Mouse (Mus musculus): Measurements from ENCODE around the gene Tank.

Gene Tank

DNA sequence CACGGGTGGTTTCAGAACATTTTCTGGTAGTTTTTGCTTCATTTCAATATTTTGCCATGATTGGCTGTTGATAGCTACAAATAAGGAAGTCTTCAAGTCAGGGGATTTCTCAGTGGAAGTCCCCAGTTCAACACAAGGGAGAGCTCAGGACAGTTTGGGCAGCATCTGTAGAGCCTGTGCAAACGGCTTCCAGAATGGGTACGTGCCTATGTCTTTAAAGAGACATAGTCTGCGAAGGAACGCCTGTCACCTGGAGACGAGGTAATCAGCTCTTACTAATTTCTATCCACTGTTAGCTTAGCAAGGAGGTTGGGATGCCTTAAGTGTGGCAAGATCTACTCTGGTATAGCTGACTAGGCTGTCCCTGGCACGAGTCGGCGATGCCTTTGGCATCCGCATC lies at the start of gene Tank:
TSS of gene Tank (plus strand) at position 153 of the 400 bp plus-strand sequence.
- CTCF ChIA-PET: interaction anchor here (0.7 kb wide), 1 partner anchor 692 kb away, joined by 18 read pairs; no protein-coding TSS in a partner anchor

DNA sequence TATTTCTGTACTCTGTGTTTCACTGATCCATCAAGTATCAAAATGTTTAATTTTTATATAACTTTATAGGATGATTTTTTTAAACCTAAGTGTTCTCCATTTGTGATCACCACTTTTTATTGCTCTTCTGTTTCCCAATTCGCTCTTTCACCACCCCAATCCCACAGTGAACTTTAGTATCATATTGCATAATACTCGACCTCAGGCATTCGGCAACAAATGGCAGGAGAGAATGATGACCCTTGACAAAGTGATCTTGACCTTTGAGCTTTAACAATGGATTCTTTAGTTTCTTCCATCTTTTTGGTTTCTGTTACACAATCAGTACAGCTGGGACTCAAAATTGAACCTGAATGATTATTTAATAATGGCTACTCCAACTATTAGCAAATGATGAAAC lies 46.1 kb upstream of the Tank start:
- CTCF ChIA-PET: no interaction called here

DNA sequence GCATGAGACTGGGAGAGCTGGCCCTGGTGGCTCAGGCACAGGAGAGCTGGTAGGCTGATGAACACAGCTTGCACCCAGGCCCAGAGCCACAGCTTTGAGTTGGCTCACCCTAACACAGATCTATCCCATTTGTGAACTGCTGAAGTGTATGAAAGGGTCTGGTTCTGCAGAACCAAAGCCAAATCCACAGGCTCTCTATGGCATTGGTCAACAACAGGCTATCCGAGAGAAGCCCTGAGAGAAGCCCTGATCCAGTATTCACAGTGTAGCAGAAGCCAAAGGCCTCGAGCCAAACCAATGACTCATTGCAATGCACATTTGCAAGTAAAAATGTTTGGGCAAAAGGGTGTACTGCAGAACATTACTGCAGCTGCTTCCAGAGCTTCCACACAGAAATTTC lies 45.3 kb upstream of the Tank start:
- CTCF ChIA-PET: no interaction called here

DNA sequence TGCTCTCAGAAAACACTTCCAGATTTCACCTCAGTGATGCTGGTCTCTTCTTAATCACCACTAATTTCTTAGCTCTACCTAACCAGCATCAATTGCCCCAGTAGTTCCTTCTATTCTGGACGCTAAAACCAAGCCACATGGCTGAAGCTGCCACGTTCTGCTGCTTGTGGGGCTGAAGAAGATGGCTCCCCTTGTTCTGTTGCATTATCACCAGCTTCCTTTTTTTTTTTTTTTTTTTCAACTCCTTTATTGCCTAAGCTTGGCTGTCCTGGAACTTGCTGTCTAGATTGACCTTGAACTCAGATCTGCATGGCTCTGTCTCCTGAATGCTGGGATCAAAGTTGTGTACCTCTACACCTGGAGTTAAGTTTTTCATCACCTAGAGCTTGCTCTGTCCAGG lies 41.5 kb upstream of the Tank start:
- CTCF ChIA-PET: no interaction called here

DNA sequence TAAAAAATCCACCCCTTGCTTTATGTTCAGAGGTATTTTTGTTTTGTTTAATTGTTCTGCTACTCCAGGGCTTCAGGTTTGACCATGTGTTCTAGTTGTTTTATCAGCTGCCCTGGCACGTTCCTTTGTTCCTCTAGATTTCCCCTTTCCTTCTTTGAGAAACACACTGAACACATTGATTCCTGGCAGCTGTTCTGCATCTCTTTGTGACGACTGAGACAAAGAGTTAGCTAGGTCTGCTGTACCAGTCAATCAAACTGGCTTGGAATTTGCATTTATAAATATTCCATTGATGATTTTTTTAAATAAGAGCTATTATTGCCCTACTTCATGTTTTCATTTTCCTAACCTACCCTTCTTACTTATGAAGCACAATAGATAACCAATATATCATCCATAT lies 39.0 kb upstream of the Tank start:
- CTCF ChIA-PET: no interaction called here

DNA sequence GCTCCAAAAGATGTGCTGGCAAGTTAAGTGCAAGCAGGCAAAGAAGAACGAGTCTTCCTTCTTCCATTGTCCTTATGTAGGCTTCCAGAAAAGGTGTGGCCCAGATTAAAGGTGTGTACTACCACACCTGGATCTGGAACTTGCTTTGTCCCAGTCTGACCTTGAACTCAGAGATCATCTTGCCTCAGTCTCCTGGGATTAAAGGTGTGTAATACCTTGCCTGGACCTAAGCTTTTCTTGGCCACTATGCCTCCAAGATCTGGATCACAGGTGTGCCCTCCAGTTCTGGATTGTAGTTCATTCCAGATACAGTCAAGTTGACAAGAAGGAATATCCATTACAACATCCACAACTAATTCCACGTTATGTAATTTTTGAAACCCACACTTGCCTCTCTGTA lies 36.0 kb upstream of the Tank start:
- CTCF ChIA-PET: no interaction called here

DNA sequence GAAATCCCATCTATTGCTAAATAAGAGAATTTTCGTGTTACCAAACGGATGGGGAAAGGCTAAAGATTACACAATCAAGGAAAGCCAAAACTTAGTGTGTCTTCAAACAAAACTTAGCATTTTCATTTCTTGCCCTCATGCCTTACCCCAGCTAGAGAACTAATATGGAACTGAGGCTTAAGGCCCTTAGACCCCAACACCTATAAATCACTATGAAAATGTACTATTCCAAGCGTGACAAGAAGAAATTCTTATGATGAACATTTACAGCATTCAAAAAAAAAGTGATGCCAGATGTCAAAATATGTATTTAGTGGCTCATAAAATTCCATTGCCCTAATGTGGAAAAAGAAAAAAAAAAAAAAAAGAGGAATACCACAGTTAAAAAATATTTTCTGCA lies 32.7 kb upstream of the Tank start:
- CTCF ChIA-PET: no interaction called here

DNA sequence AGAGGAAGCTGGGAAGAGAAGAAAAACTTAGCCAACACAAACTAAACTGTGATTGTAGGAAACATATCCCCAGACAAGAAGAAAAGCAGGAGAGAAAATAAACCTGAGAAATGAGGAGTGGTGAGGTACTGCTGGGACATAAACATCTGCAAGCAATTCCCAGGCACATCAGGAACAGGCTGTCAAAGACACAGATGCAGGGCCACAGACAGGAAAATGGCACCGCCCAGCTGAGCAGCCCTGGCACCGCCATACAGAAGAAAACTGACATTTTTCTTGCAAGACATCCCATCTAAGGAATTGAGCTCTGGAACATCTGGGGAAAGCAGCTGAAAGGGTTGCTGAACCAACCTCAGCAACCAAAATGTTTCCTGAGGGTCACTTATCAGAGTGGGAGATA lies 30.4 kb upstream of the Tank start:
- CTCF ChIA-PET: no interaction called here

DNA sequence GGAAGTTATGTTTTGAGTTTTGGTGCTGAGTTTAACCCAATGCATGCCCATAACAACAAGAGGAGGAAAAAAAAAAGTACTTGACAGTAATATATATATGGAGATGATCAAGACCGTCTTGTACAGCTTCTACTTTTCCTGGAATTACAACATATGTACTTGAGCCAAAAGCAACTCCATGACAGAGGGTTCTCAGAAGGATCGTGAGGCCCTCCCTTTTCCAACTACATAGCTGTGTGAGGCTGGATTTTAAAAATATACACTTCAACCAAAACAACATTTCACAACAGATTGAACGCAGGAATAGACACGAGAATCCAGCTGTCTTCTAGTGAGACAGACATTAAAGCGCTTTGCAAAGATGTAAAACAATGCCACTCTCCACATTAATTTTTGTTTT lies 26.7 kb upstream of the Tank start:
- CTCF ChIA-PET: no interaction called here

DNA sequence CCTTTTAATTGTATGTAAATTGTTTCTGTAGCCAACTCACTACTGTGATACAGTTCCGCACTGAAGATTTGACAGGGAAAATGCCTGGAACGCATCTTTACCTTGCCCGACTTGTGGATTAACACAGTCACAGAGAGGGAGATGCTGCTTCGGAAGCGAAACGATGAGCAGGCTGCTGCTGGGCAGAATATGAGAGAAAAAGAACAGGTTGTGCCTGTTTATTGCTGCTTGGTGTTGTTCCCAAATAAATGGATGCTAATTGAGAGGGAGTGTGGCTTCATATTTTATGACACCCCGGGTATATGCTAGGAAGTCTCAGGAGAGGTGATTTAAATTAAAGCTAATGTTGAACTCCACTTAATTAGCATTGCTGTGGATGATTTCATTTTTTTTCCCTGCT lies 23.0 kb upstream of the Tank start:
- CTCF ChIA-PET: interaction anchor here (0.6 kb wide), 2 partner anchors 105 to 732 kb away, joined by 3 read pairs; no protein-coding TSS in a partner anchor

DNA sequence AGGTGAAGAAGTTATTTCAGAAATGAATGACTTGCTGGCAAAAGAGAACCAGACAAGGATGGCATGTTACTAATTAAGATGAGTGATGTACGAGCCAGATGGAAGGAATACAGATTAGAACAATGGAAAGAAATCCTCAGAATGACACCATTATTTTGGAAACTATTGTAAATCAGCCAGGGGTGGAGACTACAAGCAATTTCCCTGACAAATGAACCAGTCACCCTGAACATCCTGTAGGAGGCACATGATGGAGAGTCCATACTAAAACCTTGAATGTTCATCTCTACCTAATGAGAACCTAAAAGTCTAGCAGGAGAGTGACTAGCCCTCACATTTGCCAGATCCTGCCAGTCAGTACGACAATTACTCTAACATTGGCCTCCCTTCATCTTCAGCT lies 22.6 kb upstream of the Tank start:
- CTCF ChIA-PET: no interaction called here

DNA sequence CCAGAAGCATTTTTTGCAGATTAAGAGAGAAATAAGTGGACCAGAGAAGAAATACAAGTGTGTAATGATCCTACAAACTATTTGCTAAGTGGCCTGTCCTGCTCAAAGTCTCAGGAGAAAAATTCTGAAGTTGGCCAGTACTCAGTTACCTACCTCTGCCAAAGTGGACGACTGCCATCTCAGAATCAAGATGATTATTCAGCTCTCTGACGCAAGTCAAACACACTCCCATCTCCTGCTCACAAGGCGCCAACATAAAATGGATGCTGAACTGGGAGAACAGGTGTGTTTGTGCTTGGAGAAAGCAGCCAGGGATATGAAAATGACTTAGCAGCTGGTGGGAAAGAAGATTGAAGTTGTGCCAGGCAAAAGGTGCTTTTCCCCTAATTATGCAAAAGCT lies 21.7 kb upstream of the Tank start:
- CTCF ChIA-PET: no interaction called here

DNA sequence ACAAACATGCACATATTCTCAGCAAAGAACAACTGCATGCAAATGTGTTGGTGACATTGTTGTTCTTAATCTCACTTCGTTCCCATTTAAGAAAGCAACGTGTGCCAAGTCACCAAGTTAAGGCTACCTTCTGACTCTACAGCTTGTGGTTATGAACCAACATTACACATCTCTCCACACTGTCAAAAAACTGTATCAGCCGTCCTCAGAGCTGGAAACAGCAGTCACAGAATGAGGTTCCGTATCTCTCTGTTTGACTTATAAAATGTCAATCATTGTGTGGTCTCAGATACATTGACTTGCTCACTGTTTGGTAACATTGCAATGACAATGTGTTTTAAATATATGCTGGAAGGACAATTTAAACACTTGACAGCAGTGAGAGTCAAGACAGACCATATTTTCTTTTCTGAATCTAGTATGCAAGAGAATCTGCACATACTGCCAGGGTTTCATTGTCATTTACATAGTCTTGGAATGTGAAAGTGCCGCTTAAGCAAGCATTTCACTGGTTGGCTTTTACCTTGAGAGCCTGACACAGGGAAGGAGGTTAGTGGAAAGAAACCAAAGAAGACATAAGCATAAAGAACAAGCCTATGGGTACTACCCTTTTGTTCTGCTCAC lies 20.4 kb upstream of the Tank start:
- CTCF ChIA-PET: no interaction called here

DNA sequence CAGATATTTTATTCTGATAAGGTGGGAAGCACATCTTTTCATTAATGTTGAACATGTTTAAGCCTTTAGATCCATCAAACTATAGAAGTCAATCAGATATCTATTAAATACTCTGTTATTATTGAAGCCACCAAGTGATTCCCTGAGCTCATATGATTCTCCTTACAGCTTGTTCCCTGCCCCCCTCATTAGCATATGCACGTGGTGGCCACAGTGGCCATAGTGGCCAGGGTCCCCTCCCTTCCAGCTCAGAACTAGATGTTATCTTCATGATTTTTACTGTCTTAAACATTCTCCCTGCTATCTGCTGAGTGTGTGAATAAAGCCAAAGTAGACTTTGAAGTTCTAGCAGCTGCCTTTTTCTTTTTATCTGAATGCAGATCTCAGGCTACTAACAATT lies 17.3 kb upstream of the Tank start:
- CTCF ChIA-PET: no interaction called here

DNA sequence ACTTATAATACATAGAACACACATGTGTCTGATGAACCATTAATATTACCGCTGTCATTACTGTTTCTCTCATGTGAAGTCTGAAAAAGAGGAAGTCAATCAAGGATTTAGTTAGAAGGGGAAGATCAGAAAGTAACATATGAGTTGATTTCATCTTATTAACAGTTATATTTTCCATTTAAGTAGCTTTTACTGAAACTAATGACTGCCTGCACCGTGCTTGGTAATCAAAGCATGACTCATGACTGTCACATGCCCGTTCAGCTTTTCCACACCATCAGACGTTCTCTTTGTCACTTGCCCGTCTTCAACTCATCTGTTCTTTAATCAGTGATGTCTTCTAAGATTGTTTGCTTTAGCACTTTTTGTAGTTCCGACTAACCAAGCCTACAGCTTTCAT lies 15.2 kb upstream of the Tank start:
- CTCF ChIA-PET: no interaction called here

DNA sequence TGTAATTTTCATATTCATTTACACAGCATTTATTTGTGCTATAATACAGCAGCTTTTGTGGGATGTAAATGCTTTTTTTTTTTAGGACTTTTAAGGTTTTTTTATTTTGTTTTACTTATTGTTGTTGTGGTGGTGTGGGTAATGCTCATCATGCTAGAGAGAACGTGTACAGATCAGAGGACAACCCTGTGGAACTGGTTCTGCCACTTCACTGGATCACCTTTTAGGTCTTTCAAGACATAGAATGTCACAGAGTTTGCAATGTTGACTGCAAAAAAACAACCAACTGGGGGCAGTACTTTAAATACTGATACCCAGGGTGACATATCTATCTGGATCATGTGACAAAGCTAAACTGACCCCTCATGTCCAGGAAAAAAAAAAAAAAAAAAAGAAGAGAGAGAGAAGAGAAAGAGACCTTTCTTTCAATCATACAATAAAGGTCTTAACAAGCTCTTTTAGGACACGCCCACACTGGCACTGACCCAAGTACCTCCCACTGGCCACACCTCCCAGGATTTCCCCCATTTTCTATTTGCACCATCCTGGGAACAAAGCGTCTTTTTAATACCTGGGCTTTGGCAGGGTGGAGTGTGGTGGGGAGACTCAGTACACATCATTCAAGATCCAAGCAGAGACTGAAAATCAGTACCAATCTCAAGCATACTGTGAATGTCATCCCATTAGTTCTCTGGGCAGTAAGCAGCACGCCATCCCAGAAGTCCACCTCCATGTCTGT lies 11.2 kb upstream of the Tank start:
- CTCF ChIA-PET: interaction anchor here (0.5 to 0.6 kb wide), 2 partner anchors 17 to 63 kb away, joined by 3 to 8 read pairs; no protein-coding TSS in a partner anchor

DNA sequence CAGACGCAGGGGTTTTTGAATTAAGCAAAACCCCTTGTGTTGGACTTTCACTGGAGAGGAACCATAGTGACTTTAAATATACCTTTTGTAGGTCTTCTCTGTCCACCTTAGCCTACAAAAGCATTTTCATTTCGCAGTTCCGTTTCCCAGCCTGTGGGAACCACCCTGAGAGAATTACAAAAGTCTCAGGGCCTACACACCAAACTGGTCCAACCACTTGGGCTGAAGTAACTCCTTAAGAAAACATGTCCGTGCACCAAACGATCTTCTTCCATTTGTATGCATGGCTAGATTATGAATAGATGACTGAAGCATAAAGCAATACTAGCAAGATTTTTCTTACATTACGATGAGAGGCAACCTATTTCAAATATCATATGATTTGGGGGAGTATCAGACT lies 9.2 kb upstream of the Tank start:
- CTCF ChIA-PET: no interaction called here

DNA sequence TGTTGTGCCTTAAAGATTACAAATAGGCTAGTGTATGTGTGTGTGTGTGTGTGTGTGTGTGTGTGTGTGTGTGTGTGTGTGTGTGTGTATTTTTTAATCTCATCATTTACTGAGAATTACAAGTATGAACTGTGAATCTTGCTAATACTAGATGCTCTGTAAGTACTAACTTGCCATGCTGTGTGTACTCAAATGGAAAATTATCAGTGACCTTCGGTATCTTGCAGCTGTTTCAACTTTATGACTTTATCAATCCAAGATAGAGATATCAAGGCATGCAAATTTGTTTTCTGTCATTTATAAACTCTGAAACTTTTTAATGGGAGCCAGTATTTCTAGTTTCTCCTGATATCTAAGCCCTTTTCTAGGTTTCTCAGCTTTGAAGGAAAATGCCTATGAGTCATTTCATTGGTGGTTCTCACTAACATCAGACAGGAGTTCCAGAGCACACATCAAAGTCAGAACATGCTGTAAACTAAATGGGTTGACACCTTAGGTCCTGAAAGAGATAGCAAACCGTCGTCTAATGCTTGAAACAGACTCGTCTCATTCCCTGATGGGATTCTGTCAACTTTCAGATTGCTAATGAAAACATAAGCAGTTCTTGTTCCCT lies 6.9 kb upstream of the Tank start:
- CTCF ChIA-PET: interaction anchor here (0.7 kb wide), 1 partner anchor 59 kb away, joined by 5 read pairs; no protein-coding TSS in a partner anchor

DNA sequence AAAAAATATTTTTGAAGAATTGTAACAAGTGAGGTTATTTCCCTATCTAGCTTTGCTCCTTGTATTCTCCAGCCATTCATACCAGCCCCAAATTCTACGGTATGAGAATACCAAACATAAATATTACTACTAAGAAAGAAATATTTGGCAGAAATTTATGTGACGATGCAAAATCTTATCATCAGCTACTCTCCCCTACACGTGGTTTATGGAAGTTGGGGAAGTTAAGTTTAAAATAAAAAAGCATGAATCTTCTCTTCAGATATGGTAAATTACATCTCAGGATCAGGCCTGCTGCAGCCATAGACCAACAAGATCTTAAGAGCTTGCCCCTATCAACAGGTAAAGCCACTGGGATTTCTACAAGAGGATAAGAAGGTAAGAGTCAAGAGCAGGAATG lies 1.9 kb upstream of the Tank start:
- CTCF ChIA-PET: no interaction called here

DNA sequence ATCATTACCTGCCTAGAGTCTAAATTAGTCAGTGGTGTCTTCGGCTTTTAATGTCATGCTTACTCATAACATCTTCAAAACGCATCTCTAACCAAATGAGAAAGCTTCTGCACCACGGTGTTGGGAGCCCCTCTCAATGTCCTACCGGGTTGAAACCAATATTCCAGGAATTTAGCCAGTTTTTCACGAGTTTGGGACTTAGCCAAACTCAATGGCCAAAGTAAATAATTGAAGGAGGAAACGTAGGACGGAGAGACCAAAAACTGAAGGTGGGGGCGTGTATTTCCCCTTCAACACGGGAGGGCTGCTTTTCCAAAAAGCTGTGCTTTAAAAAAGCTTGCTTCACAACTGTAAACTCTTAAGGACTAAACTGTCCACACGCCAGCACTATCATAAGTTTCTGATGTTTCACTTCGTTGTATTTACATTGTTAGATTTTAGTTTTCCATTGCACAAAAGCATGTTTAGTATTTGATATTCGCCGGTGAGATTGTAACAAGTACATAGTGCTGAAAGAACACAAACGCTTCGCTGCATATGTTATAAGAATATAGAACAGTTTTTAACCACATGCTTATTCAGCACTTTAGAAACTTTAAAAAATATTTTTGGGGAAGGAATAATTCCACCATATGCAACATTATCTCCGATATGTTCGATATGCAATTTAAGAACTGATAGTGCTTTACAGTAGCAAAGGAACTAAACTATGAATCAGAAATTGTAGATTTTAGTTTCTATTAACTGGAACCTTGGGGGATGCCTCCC lies 1.3 kb upstream of the Tank start:
- CTCF ChIA-PET: no interaction called here

DNA sequence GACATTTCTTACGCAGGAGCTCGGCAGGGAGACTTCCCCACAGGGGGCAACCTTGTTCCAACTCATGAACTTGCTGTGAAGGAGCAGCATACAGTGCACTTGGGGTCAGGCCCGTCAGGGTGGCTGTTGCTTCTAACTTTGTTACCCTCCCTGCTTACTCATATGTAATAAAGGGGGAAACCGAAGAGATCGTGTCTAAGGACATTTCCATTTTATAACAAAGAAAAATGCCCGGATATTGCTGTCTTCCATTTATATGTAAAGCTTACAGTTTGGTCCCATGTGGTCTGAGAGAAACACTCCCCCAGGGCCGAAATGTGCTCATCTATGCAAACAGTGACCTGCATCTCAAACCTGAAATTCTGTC lies 706 bp upstream of the Tank start:
- CTCF ChIA-PET: no interaction called here

DNA sequence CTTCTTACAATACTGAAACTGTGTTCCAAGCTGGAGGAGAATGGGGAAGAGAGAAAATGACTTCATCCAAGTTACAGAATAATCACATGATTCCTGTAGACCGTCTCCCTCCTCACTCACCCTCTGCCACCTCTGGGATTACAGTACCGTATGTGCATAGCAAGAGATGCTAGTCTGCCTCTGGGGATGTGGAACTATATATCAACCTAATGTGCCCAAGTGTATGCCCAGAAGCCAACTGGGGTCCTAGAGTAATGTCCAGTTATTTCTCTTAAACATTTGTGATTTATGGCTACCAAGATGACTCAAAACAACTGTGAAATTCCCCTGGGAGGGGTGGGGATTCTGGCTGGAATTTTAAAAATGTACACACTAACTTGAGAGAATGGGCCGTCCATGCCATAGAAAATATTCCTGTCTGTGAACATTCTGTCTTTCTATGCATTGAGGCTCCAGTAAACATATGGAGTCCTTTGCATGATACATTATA lies 1.2 kb downstream of the Tank start:
- CTCF ChIA-PET: interaction anchor here (0.7 kb wide), 1 partner anchor 811 kb away, joined by 4 read pairs; no protein-coding TSS in a partner anchor
